Mouse (Mus musculus): ENCODE data around the gene Tns4.

The Tns4 gene

DNA sequence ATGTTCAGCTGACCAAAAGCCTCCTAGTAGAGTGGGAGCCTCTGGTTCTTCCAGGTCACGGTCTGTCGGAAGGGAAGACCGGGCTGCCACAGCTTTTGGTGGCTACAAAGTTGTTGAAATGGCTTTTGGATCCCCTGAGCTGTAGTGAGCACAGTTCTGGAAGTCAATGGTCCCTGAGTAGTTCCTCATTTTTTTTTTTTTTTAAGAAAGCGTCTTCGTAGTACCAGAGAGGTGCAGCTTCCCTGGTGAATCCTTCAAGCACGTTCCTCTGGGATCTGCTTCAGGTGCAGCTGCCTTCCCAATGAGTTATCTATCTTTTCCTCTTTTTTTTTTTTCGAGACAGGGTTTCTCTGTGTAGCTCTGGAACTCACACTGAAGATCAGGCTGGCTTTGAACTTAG lies 4.6 kb upstream of the Tns4 start:
- no peak for DNase-seq (ENCODE audit: extremely low spot score, low spot score)

DNA sequence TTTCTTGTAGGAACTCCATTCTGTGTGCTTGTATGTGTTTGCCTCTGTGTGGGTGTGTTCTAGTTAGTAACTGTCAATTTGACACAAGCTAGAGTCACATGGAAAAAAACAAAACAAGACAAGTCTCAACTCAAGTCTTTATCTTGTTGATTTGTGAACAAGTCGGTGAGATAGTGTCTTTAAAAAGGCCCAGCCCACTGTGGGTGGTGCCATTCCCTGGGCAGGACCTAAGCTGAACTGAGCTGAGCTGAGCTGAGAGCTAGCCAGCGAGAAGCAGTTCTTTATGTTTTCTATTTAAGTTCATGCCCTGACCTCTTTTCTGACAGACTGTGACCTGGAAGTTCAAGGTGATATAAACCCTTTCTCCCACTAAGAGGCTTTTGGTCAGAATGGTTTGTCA lies 2.6 kb upstream of the Tns4 start:
- DNase-seq (ENCODE audit: extremely low spot score, low spot score), result no peak

DNA sequence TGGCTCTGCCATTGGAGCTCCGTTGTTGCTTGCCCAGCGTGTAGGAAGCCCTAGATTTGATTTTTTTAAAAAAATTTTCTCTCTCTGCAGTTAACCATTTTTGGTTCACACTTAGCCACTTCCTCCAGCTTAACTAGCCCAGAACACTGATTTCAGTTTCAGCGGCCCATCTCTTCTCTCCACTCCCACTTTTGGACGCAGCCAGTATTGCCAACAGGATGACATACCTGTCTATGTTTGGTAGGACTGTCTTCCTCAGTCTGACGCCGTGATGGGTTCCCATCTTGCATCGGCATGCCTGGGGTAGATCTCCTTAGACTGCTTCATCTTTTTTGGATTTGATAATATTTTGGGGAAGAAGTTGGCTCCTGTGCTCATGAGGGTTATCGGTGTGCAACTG lies 1.3 kb upstream of the Tns4 start:
- DNase-seq (ENCODE audit: extremely low spot score, low spot score), result no peak

DNA sequence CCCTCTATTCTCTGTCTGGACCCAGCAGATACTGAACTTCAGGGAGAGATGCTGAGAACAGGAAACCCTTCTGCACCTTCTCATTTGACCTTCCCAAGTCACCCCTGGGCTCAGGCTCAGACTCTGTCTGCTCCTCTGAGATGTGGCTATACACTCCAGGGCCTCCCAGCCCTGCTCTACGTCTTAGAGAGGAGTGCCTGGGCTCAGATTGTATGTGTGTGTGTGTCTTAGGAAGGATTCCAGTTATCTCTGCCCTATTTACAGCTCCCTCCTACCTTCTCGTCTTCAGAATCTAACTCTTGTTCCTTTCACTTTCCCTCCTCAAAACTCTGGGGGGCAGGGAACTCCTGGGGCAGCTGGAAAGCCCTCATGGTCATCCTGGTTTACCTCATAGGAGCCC lies 620 bp downstream of the Tns4 start:
- no peak for DNase-seq (ENCODE audit: extremely low spot score, low spot score)

DNA sequence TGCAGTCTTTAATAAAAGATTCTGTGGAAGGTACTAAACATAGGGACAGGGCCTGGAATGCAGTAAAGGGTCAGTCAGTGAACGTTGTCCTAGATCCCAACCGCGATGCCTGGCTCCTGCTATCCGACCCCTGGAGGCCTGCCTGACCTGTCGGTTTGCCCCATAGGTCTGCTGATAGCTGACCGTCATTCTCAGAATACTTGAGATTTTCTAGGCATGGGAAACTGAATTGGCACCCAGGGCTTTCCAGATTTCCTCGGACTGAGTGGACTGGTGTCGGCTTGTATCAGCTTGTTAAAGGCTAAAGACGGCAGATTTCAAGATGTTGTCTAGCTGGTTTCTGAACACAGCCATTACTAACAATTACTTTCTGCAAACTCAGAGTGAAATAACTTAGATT lies 4.7 kb downstream of the Tns4 start:
- no peak for DNase-seq (ENCODE audit: extremely low spot score, low spot score)

DNA sequence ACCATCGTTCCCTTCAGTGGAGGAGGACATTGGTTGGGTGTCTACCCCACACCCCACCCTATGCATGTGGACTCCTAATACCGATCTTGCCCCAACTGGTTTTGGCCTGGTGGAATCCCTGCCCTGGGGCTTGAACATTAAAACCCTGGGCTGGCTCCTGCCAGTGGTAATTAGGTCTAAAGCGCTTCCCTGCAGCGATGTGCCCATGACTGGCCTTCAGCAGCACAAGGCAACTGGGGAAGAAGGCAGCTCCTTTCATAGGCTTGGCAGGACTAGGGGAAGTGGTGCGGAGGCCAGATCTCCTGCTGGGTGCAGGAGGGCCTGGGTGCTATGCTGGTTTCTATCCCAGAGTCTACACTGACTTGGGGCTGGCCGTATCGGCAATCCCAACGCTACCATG lies 5.6 kb downstream of the Tns4 start:
- DNase-seq (ENCODE audit: extremely low spot score, low spot score), result no peak

DNA sequence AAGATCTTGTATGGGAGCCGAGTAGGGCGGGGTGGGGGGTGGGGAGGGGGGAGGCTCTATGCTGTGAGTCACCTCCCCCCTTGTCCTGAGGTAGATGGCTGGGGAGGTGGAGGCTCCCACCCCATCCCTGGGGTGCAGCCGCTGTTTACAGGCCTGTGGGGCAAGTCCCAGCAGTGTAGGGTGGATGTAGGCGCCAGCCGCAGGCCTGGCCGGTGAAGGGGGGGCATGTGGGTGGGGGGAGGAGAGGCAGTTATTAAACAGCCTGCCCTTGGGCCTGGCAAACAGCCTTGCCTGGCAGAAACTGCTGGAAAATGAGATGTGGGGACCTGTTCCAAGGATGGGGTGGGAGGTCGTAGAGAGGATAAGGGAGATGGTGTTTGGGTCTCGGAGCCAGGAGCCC lies 7.0 kb downstream of the Tns4 start:
- no peak for DNase-seq (ENCODE audit: extremely low spot score, low spot score)

DNA sequence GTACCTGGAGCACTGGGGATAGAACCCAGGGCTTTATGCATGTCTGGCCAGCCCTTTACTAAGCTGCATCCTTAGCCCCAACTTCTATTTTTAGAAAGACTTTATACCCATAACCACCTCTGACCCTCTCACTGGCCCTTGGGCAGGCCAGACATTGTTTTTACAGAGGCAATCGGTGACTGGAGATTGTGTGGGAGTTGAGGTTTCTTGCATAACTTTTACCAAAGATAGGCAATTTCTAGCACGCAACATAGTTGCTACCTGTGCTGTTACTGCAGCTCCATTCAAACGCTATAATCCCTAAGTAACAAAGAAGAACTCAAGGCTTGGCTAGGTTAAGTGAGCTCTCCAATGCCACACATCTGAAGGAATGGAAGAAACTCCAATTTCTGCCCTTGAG lies 7.5 kb downstream of the Tns4 start:
- no peak for DNase-seq (ENCODE audit: extremely low spot score, low spot score)

DNA sequence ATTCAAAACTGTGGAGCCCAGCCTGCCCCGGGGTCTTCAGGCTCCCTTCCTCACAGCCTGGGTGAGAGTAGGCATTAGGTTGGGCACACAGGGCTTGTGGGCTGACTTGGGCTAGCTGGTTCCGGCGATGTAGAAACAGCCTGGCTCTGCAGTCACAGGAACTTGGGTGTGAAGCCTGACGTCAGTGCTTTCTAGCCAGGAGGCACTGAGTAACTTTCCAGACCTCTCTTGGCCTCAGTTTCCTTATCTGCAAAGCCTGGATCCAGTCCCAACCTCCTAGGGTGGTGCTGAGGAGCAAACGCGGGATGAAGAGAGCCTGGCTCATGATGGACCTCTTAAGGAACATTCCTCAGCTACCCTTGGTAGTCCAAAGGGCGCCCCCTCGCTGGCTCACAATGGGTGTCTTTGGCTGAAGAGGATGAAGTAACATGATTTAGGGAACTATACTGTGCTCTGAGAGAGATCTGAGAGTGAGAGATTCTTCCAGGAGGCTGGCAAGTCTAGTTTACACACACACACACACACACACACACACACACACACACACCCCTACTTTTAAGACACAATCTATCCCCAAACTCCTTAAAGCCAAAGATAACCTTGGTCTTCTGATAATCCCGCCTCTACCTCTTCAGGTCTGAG lies 8.1 kb downstream of the Tns4 start:
- DNase-seq (ENCODE audit: extremely low spot score, low spot score), result no peak

DNA sequence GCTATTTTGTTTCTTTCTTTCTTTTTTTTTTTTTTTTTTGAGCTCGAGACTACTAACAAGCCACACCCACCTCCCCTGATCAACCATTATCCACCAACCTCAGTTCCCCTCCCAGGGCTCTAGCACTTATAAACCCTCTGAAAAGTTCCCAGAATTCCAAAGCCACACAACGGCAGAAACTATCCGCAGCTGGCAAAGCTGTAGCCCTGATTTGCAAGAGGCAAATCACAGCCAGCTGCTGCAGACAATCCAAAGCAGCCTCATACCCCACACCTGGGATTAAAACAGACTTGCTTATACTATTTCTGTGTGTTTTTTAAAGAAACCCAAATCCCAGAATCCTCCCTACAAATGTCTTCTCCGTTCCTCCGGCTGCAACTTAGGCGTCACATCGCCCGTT lies 11.2 kb downstream of the Tns4 start:
- DNase-seq (ENCODE audit: extremely low spot score, low spot score), result no peak

DNA sequence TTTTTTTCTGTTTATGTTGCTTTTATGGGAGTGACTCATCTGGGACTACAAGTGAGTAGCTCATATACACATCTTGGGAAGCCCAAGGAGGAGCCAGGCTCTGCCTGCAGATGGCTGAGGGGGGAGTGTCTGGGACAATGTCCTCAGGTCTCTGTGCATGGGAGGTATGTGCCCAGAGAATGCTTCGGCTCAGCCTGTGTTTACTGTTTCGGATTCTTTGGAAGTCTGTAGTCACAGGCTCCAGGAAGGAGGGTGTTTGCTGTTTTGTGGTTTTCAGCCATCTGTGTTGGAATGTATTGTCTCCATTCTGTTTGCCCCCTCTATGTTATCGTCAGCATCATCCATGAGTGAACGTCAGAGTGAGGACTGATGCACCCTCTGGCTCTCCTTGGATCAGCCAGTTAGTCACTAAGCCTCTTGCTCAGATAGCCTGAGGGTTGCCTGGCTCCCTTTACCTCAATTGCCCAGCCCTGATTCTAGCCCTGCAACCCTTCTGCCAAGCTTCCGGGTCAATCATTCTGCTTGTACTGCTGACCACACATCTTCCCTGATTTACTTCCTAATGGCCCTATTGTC lies 12.3 kb downstream of the Tns4 start:
- DNase-seq (ENCODE audit: extremely low spot score, low spot score), result no peak

DNA sequence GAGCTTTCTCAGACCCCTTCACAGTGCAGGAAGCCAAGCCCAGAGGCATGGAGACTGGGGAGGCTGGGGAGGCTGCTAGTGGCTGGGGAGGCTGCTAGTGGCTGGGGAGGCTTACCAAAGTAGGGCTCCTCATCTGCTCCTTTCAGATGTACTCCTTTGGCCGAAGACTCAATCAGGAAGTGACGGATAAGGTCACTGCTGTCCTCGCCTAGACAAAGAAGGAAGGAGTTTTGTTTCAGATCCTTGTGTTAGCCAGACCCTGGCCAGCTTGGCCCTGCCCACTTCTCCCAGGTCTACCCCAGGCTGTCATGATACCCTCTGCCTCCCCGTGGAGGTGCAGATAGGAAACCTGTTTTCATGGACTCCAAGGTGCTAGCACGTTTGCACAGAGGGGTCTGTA lies 15.3 kb downstream of the Tns4 start:
- no peak for DNase-seq (ENCODE audit: extremely low spot score, low spot score)

DNA sequence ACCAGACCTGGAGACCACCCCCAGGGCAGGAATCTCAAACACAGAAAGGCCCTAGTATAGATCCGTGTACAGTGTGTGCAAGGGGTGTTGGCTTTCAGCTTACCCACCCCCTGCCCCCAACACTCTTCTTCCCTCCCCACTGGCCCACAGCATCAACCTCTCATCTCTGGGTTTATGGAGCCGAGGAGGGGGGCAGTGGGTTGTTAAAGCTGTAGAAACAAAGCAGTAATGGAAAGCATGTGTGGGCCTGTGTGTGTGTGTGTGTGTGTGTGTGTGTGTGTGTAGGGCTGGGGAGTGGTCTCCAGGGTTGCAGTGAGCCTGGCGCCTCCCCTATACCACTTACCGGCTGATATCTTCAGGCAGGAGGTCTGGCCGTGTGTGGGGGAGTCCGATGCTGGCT lies 17.2 kb downstream of the Tns4 start:
- DNase-seq (ENCODE audit: extremely low spot score, low spot score), result peak; percentile 82

DNA sequence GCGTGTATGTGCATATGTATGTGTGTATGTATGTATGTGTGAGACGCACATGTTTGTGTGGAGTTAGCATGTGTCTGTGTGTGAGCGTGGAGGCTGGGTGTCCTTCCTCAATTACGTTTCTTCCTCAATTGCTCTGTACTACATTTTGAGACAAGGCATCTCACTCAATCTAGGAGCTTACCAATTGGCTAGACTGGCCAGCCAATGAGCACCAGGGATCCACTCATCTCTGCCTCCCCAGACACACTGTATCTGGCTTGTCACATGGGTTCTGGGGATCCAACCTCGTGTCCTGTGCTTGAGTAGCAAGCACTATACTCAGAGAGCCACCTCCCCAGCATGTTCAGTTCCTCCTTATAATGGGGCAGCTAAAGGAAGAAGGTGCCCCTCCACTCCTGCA lies 20.7 kb downstream of the Tns4 start:
- no peak for DNase-seq (ENCODE audit: extremely low spot score, low spot score)

DNA sequence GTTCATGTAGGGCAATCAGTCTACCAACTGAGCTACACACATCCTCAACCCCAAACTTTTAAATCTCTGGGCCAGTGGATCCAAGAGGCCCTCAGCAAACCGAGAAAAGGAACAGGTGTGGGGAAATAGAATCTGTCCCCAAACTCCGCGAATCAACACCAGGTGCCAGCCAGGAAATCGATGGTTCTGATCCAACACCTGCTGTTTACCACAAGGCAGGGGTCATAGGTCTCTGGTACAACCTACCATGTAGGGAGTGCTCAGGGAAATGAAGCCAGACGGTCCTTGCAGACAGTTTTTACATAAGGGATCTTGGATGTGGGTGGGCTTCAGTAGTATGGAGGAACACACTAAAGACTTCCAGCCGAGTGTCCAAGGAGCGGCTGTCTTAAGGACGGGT lies 21.5 kb downstream of the Tns4 start:
- no peak for DNase-seq (ENCODE audit: extremely low spot score, low spot score)

DNA sequence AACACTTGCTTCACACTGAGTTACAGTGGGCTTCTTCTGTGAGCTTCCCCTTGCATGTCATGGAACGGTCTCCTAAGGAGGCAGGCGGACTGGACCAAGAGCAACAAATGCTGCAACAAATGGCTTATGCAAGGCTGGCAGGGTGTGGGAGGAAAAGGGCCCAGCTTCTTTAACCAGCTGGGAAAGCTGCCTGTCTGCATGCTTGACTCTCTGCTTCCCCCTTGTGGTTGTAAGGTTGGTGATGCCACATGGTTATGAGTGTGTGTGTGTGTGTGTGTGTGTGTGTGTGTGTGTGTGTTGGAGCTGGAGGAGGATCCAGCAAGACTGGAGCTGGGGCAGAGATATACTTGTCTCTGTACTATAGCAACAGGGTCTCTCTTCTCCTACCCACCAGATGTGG lies 23.1 kb downstream of the Tns4 start:
- DNase-seq (ENCODE audit: extremely low spot score, low spot score), result peak; percentile 77

DNA sequence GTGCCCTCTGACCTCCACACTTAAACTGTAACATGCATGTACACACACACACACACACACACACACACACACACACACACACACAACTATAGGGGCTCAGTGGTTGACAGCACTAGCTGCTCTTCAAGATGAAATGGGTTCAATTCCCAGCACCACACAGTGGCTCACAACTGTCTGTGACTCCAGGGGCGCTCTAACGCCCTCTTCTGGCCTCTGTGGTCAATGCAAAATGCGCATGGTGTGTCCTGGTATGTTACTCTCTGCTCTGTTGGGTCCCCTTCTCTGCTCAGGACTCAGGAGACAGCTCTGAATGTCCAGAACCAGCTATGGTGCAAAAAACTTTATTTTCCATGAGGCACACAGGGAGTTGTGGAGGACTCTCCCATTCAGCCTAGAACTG lies 23.8 kb downstream of the Tns4 start:
- no peak for DNase-seq (ENCODE audit: extremely low spot score, low spot score)

DNA sequence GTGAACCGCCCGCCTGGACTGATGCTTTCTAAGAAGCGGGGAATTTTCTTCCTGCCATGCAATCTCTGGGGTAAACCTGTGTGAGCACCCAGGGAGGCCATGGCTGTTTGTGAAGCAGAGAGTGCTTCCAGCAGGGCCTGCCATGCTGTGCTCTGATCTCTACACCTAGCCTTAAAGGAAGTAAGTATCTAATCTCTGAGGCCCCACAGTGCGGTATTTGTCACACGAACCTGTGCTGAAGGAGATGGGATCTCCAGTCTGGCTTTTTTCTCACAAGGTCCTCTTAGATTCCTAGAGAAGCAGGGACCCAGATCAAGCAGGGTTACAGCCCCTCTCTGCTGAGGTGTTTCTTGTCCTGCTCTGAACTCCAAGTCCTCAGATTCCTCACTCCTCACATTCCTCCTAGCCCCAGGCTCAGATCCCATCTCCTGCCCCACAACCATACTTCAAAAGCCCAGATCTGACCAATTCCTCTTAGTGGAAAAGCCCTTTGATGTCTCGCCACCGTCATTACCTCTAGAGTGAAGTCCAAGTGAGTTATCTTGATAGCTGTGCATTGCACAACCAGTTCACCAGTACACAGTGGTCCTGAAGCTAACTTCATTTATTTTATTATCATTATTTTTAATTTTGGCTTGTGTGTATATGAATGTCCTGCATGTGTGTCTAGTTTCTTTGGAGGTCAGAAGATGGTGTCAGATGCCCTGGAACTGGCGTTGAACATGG lies 25.5 kb downstream of the Tns4 start:
- DNase-seq (ENCODE audit: extremely low spot score, low spot score), result no peak

DNA sequence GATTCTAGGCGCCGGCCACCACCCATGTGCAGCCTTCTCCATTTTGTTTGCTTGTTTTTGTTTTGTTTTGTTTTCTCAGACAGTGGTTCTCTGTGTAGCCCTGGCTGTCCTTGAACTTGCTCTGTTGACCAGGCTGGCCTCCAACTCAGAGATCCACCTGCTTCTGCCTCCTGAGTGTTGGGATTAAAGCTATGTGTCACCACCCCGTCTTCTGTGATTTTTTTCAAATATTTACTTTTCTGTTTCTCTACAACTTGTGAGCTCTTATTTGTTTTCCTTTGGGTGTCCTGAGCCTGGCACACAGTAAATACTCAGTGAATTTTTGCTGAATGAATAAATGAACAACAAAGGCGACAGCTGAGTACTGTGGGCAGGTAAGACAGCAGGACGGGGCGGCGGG lies 26.4 kb downstream of the Tns4 start:
- no peak for DNase-seq (ENCODE audit: extremely low spot score, low spot score)

DNA sequence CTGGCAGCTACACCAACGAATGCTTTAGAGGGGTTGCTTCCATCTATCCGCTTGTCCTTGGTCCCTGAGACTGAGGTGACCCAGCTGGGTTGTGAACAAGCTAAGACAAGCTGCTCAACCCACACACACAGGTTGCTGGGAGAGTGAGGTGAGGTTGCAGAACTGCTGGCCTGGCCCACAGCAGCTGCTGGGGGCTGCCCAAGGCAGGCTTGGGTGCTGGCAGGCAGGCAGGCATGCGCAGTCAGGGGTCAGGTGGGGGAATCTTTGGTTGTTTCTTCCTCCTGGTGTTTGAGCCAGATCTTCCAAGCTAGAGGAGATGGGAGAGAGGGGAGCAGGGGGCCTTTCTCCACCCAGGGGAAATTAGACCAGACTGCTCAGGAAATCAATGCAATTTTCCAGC lies 28.7 kb downstream of the Tns4 start:
- DNase-seq (ENCODE audit: extremely low spot score, low spot score), result no peak

DNA sequence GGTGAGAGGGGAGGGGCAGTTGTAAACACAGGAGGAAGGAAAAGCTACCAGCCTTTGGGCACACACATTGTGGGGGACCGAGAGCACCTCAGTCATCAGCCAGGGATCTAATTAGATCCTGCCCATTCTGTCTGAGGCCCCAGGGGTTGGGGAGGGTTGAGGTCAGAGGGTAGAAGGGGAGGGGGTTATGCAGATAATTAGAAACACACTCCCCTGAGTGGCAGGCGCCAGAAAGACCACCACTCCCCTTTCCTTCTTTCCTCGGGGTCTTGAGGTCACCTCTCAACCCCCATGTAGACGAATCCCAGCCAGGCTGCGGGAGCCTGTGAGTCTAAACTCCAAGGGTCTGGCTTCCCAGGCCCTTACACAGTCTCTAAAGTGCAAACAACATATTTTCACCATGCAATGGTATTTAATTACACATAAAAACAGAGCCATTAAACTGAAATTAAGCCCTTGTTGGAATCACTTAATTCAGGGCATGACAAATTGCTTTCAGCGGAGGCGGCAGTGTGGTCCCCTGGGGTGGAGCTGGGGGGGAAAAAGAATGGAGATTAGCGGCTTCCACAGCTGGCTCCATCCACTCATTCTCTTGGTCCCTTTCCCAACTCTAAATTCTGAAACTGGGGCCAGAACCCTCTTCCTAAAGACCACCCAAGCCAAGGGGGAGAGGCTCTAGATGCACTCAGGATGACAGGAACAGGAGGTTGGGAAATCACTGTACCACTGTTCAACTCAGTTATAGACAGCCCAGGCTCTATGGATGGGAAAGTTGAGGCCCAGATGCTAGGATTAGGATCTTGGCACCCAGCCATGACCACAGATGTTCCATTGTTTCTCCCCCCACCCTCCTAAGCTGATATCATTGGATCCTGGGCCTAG lies 33.3 kb downstream of the Tns4 start:
- peak; percentile 54 for DNase-seq (ENCODE audit: extremely low spot score, low spot score)

DNA sequence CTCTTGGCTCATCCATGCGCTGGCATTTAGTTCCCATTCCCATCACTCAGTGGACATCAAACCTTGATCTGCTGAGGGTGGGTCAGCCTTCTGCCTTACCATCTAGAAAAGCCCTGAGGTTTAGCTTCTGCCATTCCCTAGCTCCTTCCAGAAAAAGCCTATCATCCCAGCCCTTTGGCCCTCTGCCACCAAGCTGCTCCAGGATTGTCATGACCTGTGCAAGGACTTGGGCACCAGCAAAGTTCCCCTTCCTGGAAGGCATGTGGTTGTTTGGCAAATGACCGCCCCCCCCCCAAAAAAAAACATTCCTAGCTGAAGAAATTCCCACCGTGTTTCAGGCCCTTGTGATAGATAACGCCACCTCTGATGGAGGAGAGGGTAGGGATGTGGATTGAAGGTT lies 34.0 kb downstream of the Tns4 start:
- no peak for DNase-seq (ENCODE audit: extremely low spot score, low spot score)
